Mouse (Mus musculus) ES-E14 (cell line): ENCODE data around the gene Ube2h.

Source experiments
- CHD2 ChIP-seq: IDR thresholded peaks from 2 replicates; pipeline ENCODE4 v1.6.1; 2014; ENCODE audit warnings: mild to moderate bottlenecking, low read depth, low read length, inconsistent platforms
- HCFC1 ChIP-seq: IDR thresholded peaks from 2 replicates; pipeline ENCODE4 v1.6.1; 2012; ENCODE audit warnings: low read length, inconsistent platforms, borderline replicate concordance; ENCODE audit not compliant: insufficient read depth
- ZC3H11A ChIP-seq: IDR thresholded peaks from 2 replicates; pipeline ENCODE4 v1.6.1; 2012; ENCODE audit warnings: low read depth, mild to moderate bottlenecking, inconsistent platforms, low read length, borderline replicate concordance

- TF ChIP-seq CHD2 (no peak), HCFC1 (no peak), ZC3H11A (peak; percentile 96)
Observed at GRCm38 (mm10) chr6:30205587-30206202, 98.6 kb downstream of the Ube2h start.
